ENCODE assay signal across 22 mouse cellular contexts in the genomic region with DNA sequence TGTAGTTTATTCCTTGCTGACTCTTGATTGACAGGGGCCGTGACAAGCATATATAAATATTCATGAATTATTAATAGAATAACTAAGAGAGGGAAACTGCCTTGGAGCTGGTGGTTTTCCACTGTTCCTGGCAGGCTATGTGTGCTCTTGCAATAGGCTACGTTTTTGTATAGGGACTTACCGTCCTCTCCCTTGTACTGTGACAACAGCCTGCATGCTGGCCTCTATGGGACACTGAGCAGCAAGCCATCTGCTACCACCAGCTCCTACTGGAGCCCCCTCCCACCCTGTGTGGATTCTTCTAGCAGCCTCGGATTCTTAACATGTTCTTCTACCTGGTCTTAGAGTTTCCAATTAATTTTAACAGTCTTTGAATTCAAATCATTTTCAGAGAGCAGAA.
DNase-seq lines count a peak whose midpoint lies in the region; ATAC-seq lines count a peak whose summit lies in the region.
"Had no signal": no experiment of that assay in that cellular context is flagged by ENCODE, and none has a peak within 500 bp of the region (broad histone marks: within the 10 kb centered on the region; RNA-seq: fewer than 3 reads in every experiment).

No protein-coding gene starts in this region.

- peak overlapping the region; percentile 71 for H3K27ac ChIP-seq in forebrain, embryonic 13.5 days
- H3K27ac ChIP-seq in forebrain, embryonic 11.5 days (ENCODE audit: low read depth, low read length) = no peak overlapping the region
- no peak overlapping the region for H3K27ac ChIP-seq in midbrain, embryonic 13.5 days
- no peak overlapping the region for H3K27ac ChIP-seq in midbrain, embryonic 10.5 days (replicated peaks)
- H3K27ac ChIP-seq in hindbrain, embryonic 14.5 days = no peak overlapping the region
- no peak overlapping the region for H3K27ac ChIP-seq in heart, embryonic 10.5 days
- H3K27ac ChIP-seq: embryonic facial prominence, embryonic 13.5 days; kidney, embryonic 15.5 days; stomach, embryonic 15.5 days had no signal

- no peaks in the 10 kb centered on the region for H3K9me3 ChIP-seq in forebrain, embryonic 13.5 days (replicated peaks)
- H3K9me3 ChIP-seq in forebrain, embryonic 11.5 days (ENCODE audit: control insufficient read depth, low read length) = no peaks in the 10 kb centered on the region
- no peaks in the 10 kb centered on the region for H3K9me3 ChIP-seq in midbrain, embryonic 13.5 days
- no peaks in the 10 kb centered on the region for H3K9me3 ChIP-seq in midbrain, embryonic 10.5 days (replicated peaks)
- no peaks in the 10 kb centered on the region for H3K9me3 ChIP-seq in hindbrain, embryonic 14.5 days (ENCODE audit: control insufficient read depth, low read length)
- no peaks in the 10 kb centered on the region for H3K9me3 ChIP-seq in heart, embryonic 10.5 days
- H3K9me3 ChIP-seq: embryonic facial prominence, embryonic 13.5 days; kidney, embryonic 15.5 days; stomach, embryonic 15.5 days had no signal

- no peak for DNase-seq in forebrain, embryonic 11.5 days (ENCODE audit: low spot score)
- no peak for DNase-seq in midbrain, embryonic 10.5 days (ENCODE audit: low spot score)
- DNase-seq in hindbrain, embryonic 14.5 days (ENCODE audit: low spot score) = no peak
- peak; percentile 16 for DNase-seq in retina, embryonic 14.5 days (ENCODE audit: low spot score)
- no peak for DNase-seq in urinary bladder, postnatal 4 days (ENCODE audit: low spot score in 2 of 2)
- DNase-seq in heart, embryonic 10.5 days (ENCODE audit: low spot score) = no peak
- DNase-seq: adrenal gland, postnatal 25 days; cerebellum, postnatal 36 days; embryo, embryonic 11 days; kidney, postnatal 36 days; layer of hippocampus, adult 9-11 months; lung, postnatal 4 days; thymus, postnatal 36 days had no signal

- 32% methylated on average over 4 of the region's 4 CpGs for WGBS in forebrain, embryonic 13.5 days
- WGBS in forebrain, embryonic 11.5 days = 60% methylated on average over 4 of the region's 4 CpGs
- WGBS in midbrain, embryonic 13.5 days = 47% methylated on average over 4 of the region's 4 CpGs
- 71% methylated on average over 4 of the region's 4 CpGs for WGBS in midbrain, embryonic 10.5 days
- WGBS in hindbrain, embryonic 14.5 days = 41% methylated on average over 4 of the region's 4 CpGs
- WGBS in heart, embryonic 10.5 days = 76% methylated on average over 4 of the region's 4 CpGs

- H3K4me2 ChIP-seq in forebrain, embryonic 13.5 days = no peak overlapping the region
- no peak overlapping the region for H3K4me2 ChIP-seq in forebrain, embryonic 11.5 days (ENCODE audit: low read depth, low read length, severe bottlenecking)
- no peak overlapping the region for H3K4me2 ChIP-seq in midbrain, embryonic 13.5 days (replicated peaks)
- no peak overlapping the region for H3K4me2 ChIP-seq in hindbrain, embryonic 14.5 days (replicated peaks)
- H3K4me2 ChIP-seq: embryonic facial prominence, embryonic 13.5 days; heart, embryonic 11.5 days; kidney, embryonic 15.5 days; stomach, embryonic 15.5 days had no signal

- no peak overlapping the region for H3K4me3 ChIP-seq in forebrain, embryonic 13.5 days
- H3K4me3 ChIP-seq in forebrain, embryonic 11.5 days (ENCODE audit: low read depth, low read length) = no peak overlapping the region
- no peak overlapping the region for H3K4me3 ChIP-seq in midbrain, embryonic 13.5 days (replicated peaks)
- H3K4me3 ChIP-seq in midbrain, embryonic 10.5 days = no peak overlapping the region
- no peak overlapping the region for H3K4me3 ChIP-seq in hindbrain, embryonic 14.5 days (replicated peaks; ENCODE audit: low read length)
- H3K4me3 ChIP-seq in heart, embryonic 10.5 days = no peak overlapping the region
- H3K4me3 ChIP-seq: embryonic facial prominence, embryonic 13.5 days; erythroblast, embryonic 14.5 days; kidney, embryonic 15.5 days; myocyte; stomach, embryonic 15.5 days had no signal

- H3K9ac ChIP-seq in forebrain, embryonic 13.5 days = no peak overlapping the region
- no peak overlapping the region for H3K9ac ChIP-seq in forebrain, embryonic 11.5 days (ENCODE audit: low read length)
- H3K9ac ChIP-seq in midbrain, embryonic 13.5 days (replicated peaks) = no peak overlapping the region
- no peak overlapping the region for H3K9ac ChIP-seq in hindbrain, embryonic 14.5 days
- H3K9ac ChIP-seq: embryonic facial prominence, embryonic 13.5 days; kidney, embryonic 15.5 days; stomach, embryonic 15.5 days had no signal

- ATAC-seq in forebrain, embryonic 13.5 days = peak; percentile 73; the same call in 1 of the 2 replicates
- ATAC-seq in forebrain, embryonic 11.5 days (replicated peaks; ENCODE audit: low FRiP score) = no peak
- peak; percentile 53; the same call in 1 of the 2 replicates for ATAC-seq in midbrain, embryonic 13.5 days
- ATAC-seq in hindbrain, embryonic 14.5 days (ENCODE audit: low FRiP score) = peak; percentile 62; the same call in 1 of the 2 replicates
- ATAC-seq: intestine, embryonic 16.5 days had no signal

- peaks cover 18% of the 10 kb centered on the region for H3K4me1 ChIP-seq in forebrain, embryonic 13.5 days
- 0 out of 2 replicates have a peak, but pooled peaks cover 2% of the 10 kb centered on the region for H3K4me1 ChIP-seq in forebrain, embryonic 11.5 days (replicated peaks; ENCODE audit: control insufficient read depth, insufficient read depth, low read length)
- H3K4me1 ChIP-seq in midbrain, embryonic 13.5 days (replicated peaks) = peaks cover 7% of the 10 kb centered on the region
- peaks cover 8% of the 10 kb centered on the region for H3K4me1 ChIP-seq in midbrain, embryonic 10.5 days
- no peaks in the 10 kb centered on the region for H3K4me1 ChIP-seq in hindbrain, embryonic 14.5 days (replicated peaks; ENCODE audit: control insufficient read depth, insufficient read depth, low read length)
- no peaks in the 10 kb centered on the region for H3K4me1 ChIP-seq in heart, embryonic 10.5 days
- H3K4me1 ChIP-seq: embryonic facial prominence, embryonic 13.5 days; kidney, embryonic 15.5 days; stomach, embryonic 15.5 days had no signal

- no peaks in the 10 kb centered on the region for H3K27me3 ChIP-seq in forebrain, embryonic 13.5 days
- H3K27me3 ChIP-seq in forebrain, embryonic 11.5 days (ENCODE audit: control insufficient read depth, insufficient read depth, low read length) = no peaks in the 10 kb centered on the region
- H3K27me3 ChIP-seq in midbrain, embryonic 13.5 days = 0 out of 2 replicates have a peak, but pooled peaks cover 3% of the 10 kb centered on the region
- H3K27me3 ChIP-seq in midbrain, embryonic 10.5 days (ENCODE audit: low read depth, poor library complexity, severe bottlenecking) = no peaks in the 10 kb centered on the region
- H3K27me3 ChIP-seq in hindbrain, embryonic 14.5 days (ENCODE audit: control insufficient read depth, insufficient read depth, low read length) = no peaks in the 10 kb centered on the region; the same call in 1 of the 2 replicates
- H3K27me3 ChIP-seq in heart, embryonic 10.5 days (ENCODE audit: insufficient read depth, poor library complexity, severe bottlenecking) = no peaks in the 10 kb centered on the region
- H3K27me3 ChIP-seq: embryonic facial prominence, embryonic 13.5 days; kidney, embryonic 15.5 days; stomach, embryonic 15.5 days had no signal

- H3K36me3 ChIP-seq in forebrain, embryonic 13.5 days (ENCODE audit: poor library complexity, severe bottlenecking) = no peaks in the 10 kb centered on the region
- no peaks in the 10 kb centered on the region for H3K36me3 ChIP-seq in forebrain, embryonic 11.5 days (ENCODE audit: control insufficient read depth, insufficient read depth, low read length)
- no peaks in the 10 kb centered on the region for H3K36me3 ChIP-seq in midbrain, embryonic 13.5 days
- H3K36me3 ChIP-seq in midbrain, embryonic 10.5 days = no peaks in the 10 kb centered on the region
- no peaks in the 10 kb centered on the region for H3K36me3 ChIP-seq in hindbrain, embryonic 14.5 days (replicated peaks; ENCODE audit: control insufficient read depth, insufficient read depth)
- no peaks in the 10 kb centered on the region for H3K36me3 ChIP-seq in heart, embryonic 10.5 days
- H3K36me3 ChIP-seq: embryonic facial prominence, embryonic 13.5 days; kidney, embryonic 15.5 days; stomach, embryonic 15.5 days had no signal
